Mouse (Mus musculus) gastrocnemius, postnatal 25 days (tissue): ENCODE results near the gene Bud31. TPM values are rescaled to one million over a fixed set of nuclear protein-coding genes. Genes with fewer than 3 reads are reported as not detected.
"Not testable (repeated sequence)": the region's sequence is repeated elsewhere in the genome, so short reads cannot be mapped to it uniquely, and the experiment has no call there.

Source experiments
- DNase-seq: peaks from one replicate; pipeline ENCODE4 v3.0.0; 2022
- total RNA-seq, 2 experiments: library from RNA; stranded (reverse); gene quantifications; 1 replicate in 1 of 2; 2 replicates in 1 of 2; pipeline ENCODE4 v1.2.3; 2021

Bud31 gene
- total RNA-seq, 2 experiments from 2014 or later = 48.4 to 53.7 TPM

- DNase-seq = no peak
Measured at GRCm38 (mm10) chr5:145126580-145126979, 13.6 kb upstream of the Bud31 start.

- no peak for DNase-seq
Measured at GRCm38 (mm10) chr5:145129124-145129523, 11.0 kb upstream of the Bud31 start.

GRCm38 (mm10) chr5:145129773-145130172 lies 10.4 kb upstream of the Bud31 start:
- DNase-seq = not testable (repeated sequence)

- no peak for DNase-seq
Measured at GRCm38 (mm10) chr5:145130191-145130590, 10.0 kb upstream of the Bud31 start.

- DNase-seq = no peak
Measured at GRCm38 (mm10) chr5:145130995-145131394, 9.2 kb upstream of the Bud31 start.

- not testable (repeated sequence) for DNase-seq
Measured at GRCm38 (mm10) chr5:145133275-145133674, 6.9 kb upstream of the Bud31 start.

- no peak for DNase-seq
Measured at GRCm38 (mm10) chr5:145138836-145139235, 1.3 kb upstream of the Bud31 start.

GRCm38 (mm10) chr5:145140611-145141010 lies 449 bp downstream of the Bud31 start:
- no peak for DNase-seq

- DNase-seq = no peak
Measured at GRCm38 (mm10) chr5:145147748-145148147, 7.6 kb downstream of the Bud31 start.

GRCm38 (mm10) chr5:145149294-145149693 lies 9.1 kb downstream of the Bud31 start:
- no peak for DNase-seq

- DNase-seq = no peak
Measured at GRCm38 (mm10) chr5:145152690-145153089, 12.5 kb downstream of the Bud31 start.

GRCm38 (mm10) chr5:145161361-145161760 lies 21.2 kb downstream of the Bud31 start:
- DNase-seq = no peak

GRCm38 (mm10) chr5:145164710-145165109 lies 24.5 kb downstream of the Bud31 start:
- no peak for DNase-seq

- no peak for DNase-seq
Measured at GRCm38 (mm10) chr5:145165184-145165583, 25.0 kb downstream of the Bud31 start.

GRCm38 (mm10) chr5:145166536-145167305 lies 26.6 kb downstream of the Bud31 start, which contains the start of the genes Ptcd1 and Cpsf4:
Gene Ptcd1, minus strand, starts transcription at chr5:145167108.
Gene Cpsf4, plus strand, starts transcription at chr5:145167213.
- peak; percentile 98 for DNase-seq

- DNase-seq = no peak
Measured at GRCm38 (mm10) chr5:145167306-145167661, 27.1 kb downstream of the Bud31 start.

GRCm38 (mm10) chr5:145178461-145178980 lies 38.4 kb downstream of the Bud31 start:
- no peak for DNase-seq

GRCm38 (mm10) chr5:145185244-145185643 lies 45.1 kb downstream of the Bud31 start:
- no peak for DNase-seq

- DNase-seq = no peak
Measured at GRCm38 (mm10) chr5:145189416-145189815, 49.3 kb downstream of the Bud31 start.

GRCm38 (mm10) chr5:145190373-145190772 lies 50.2 kb downstream of the Bud31 start:
- DNase-seq = no peak

- peak; percentile 89 for DNase-seq
Measured at GRCm38 (mm10) chr5:145190875-145191798, 51.0 kb downstream of the Bud31 start.

- no peak for DNase-seq
Measured at GRCm38 (mm10) chr5:145191962-145192361, 51.8 kb downstream of the Bud31 start, which contains the start of gene Atp5j2. Gene Atp5j2, minus strand, starts transcription at chr5:145192062.
